Mouse (Mus musculus) adrenal gland, postnatal 4 days (tissue): ENCODE measurements around the gene Cklf. TPM values are rescaled to one million over a fixed set of nuclear protein-coding genes. Genes with fewer than 3 reads are reported as not detected.
"Not testable (repeated sequence)": the region's sequence is repeated elsewhere in the genome, so short reads cannot be mapped to it uniquely, and the experiment has no call there.

ENCODE experiments used
- DNase-seq, 2 experiments: peaks; one replicate each; pipeline ENCODE4 v3.0.0; 2021 to 2022; ENCODE audit warnings: low spot score in 2 of 2, mixed read lengths in 2 of 2
- total RNA-seq, 2 experiments: library from RNA; stranded (reverse); gene quantifications; 2 replicates each; pipeline ENCODE4 v1.2.3; 2021

The Cklf gene
- total RNA-seq, 2 experiments from 2014 or later, result 67.3 to 71.8 TPM

- not testable (repeated sequence) for DNase-seq
These were observed 11.1 kb downstream of the Cklf start for GRCm38 (mm10) chr8:104261802-104262201.

- DNase-seq, result not testable (repeated sequence)
These were observed 13.7 kb downstream of the Cklf start for GRCm38 (mm10) chr8:104264271-104264935.

GRCm38 (mm10) chr8:104268368-104268767 lies 17.7 kb downstream of the Cklf start:
- DNase-seq, result no peak

GRCm38 (mm10) chr8:104268937-104269440 lies 18.3 kb downstream of the Cklf start:
- DNase-seq, result no peak

GRCm38 (mm10) chr8:104293081-104293480 lies 42.4 kb downstream of the Cklf start, which contains the start of gene Cmtm2a:
Cmtm2a (minus strand) TSS chr8:104293181.
- not testable (repeated sequence) for DNase-seq

- DNase-seq, result no peak
These were observed 43.7 kb downstream of the Cklf start for GRCm38 (mm10) chr8:104294396-104294795.

- not testable (repeated sequence) for DNase-seq
These were observed 50.9 kb downstream of the Cklf start for GRCm38 (mm10) chr8:104301577-104301976.

GRCm38 (mm10) chr8:104302536-104302935 lies 51.9 kb downstream of the Cklf start:
- DNase-seq, result not testable (repeated sequence)

- DNase-seq, result no peak
These were observed 54.3 kb downstream of the Cklf start for GRCm38 (mm10) chr8:104304962-104305361.

- DNase-seq, result not testable (repeated sequence)
These were observed 57.7 kb downstream of the Cklf start for GRCm38 (mm10) chr8:104308341-104308740.

GRCm38 (mm10) chr8:104309441-104310155 lies 58.9 kb downstream of the Cklf start, which contains the start of the genes Gm45711 and Cmtm1:
Gm45711 (minus strand) TSS chr8:104310081.
Cmtm1 (minus strand) TSS chr8:104310145.
- peak in 1 of 2 experiments; percentile 48 for DNase-seq

GRCm38 (mm10) chr8:104312023-104312422 lies 61.4 kb downstream of the Cklf start:
- not testable (repeated sequence) for DNase-seq

GRCm38 (mm10) chr8:104313311-104313710 lies 62.6 kb downstream of the Cklf start:
- DNase-seq, result no peak

Other genes with a start within 250 kb of the Cklf start
- 100 to 1,000 TPM; 117 to 119 TPM for gene Cdh5, start 149.2 kb upstream of the Cklf start, total RNA-seq
- gene Bean1, start 80.4 kb upstream of the Cklf start, total RNA-seq, result 1 to 10 TPM; 3.6 to 6.1 TPM
- 10 to 100 TPM; 60.1 to 71.0 TPM for gene Tk2, start 2.3 kb upstream of the Cklf start, total RNA-seq
- not detected for gene Cmtm2a, start 42.3 kb downstream of the Cklf start, total RNA-seq
- gene Gm45711, start 59.2 kb downstream of the Cklf start, total RNA-seq, result not detected
- gene Cmtm1, start 59.3 kb downstream of the Cklf start, total RNA-seq, result not detected
- gene Gm11020, start 70.7 kb downstream of the Cklf start, total RNA-seq, result not detected
- not detected for gene Cmtm2b, start 71.4 kb downstream of the Cklf start, total RNA-seq
- 100 to 1,000 TPM; 104 to 105 TPM for gene Cmtm3, start 88.5 kb downstream of the Cklf start, total RNA-seq
- gene Cmtm4, start 144.9 kb downstream of the Cklf start, total RNA-seq, result 10 to 100 TPM; 26.9 to 29.6 TPM
- gene Dync1li2, start 192.2 kb downstream of the Cklf start, total RNA-seq, result 100 to 1,000 TPM; 134 to 162 TPM